Mouse (Mus musculus): ENCODE data around the gene Nup98. TPM values are rescaled to one million over a fixed set of nuclear protein-coding genes. Genes with fewer than 3 reads are reported as not detected.

Nup98 gene
- polyA plus RNA-seq, 1 experiment from 2014 or later, result 31.8 TPM

GRCm38 (mm10) chr7:102246956-102247797 lies 37.2 kb upstream of the Nup98 start:
- Histone ChIP-seq H3K4me1 (peaks cover 45% of the 10 kb centered on the region), H3K4me2 (replicated peaks) (peak overlapping the region; percentile 79), H3K9ac (0 out of 2 replicates have a peak overlapping the region, but pooled peaks have one; percentile 9), H3K9me3 (replicated peaks) (no peaks in the 10 kb centered on the region), H3K36me3 (0 out of 2 replicates have a peak, but pooled peaks cover 10% of the 10 kb centered on the region), H3K4me3 (replicated peaks) (no peak overlapping the region; the same call in 1 of the 2 replicates), H3K27ac (replicated peaks) (no peak overlapping the region), H3K27me3 (no peaks in the 10 kb centered on the region)
- 42% methylated on average over 12 of the region's 12 CpGs for WGBS
- ATAC-seq (ENCODE audit: insufficient number of reproducible peaks, low FRiP score, low TSS enrichment, low read depth), result no peak

GRCm38 (mm10) chr7:102246265-102246664 lies 36.3 kb upstream of the Nup98 start:
- H3K4me3 ChIP-seq (replicated peaks), result no peak overlapping the region

GRCm38 (mm10) chr7:102245775-102246174 lies 35.8 kb upstream of the Nup98 start:
- Histone ChIP-seq H3K9me3 (replicated peaks) (no peaks in the 10 kb centered on the region), H3K27ac (replicated peaks) (0 out of 2 replicates have a peak overlapping the region, but pooled peaks have one; percentile 23), H3K9ac (no peak overlapping the region), H3K4me2 (replicated peaks) (no peak overlapping the region), H3K36me3 (peaks cover 16% of the 10 kb centered on the region; the same call in 1 of the 2 replicates), H3K4me3 (replicated peaks) (no peak overlapping the region), H3K27me3 (no peaks in the 10 kb centered on the region), H3K4me1 (peaks cover 39% of the 10 kb centered on the region)
- WGBS, result 19% methylated on average over 1 of the region's 1 CpGs
- ATAC-seq (ENCODE audit: insufficient number of reproducible peaks, low FRiP score, low TSS enrichment, low read depth), result no peak

More at GRCm38 (mm10) chr7:102246265-102246664, 36.3 kb upstream of the Nup98 start:
- H3K9me3 ChIP-seq (replicated peaks), result no peaks in the 10 kb centered on the region
- H3K27ac ChIP-seq (replicated peaks), result 0 out of 2 replicates have a peak overlapping the region, but pooled peaks have one; percentile 23
- 0 out of 2 replicates have a peak, but pooled peaks cover 11% of the 10 kb centered on the region for H3K36me3 ChIP-seq
- 43% methylated on average over 6 of the region's 6 CpGs for WGBS
- H3K27me3 ChIP-seq, result no peaks in the 10 kb centered on the region
- no peak for ATAC-seq (ENCODE audit: insufficient number of reproducible peaks, low FRiP score, low TSS enrichment, low read depth)
- no peak overlapping the region for H3K9ac ChIP-seq
- no peak overlapping the region for H3K4me2 ChIP-seq (replicated peaks)
- peaks cover 44% of the 10 kb centered on the region for H3K4me1 ChIP-seq

GRCm38 (mm10) chr7:102244782-102245535 lies 35.0 kb upstream of the Nup98 start:
- no peaks in the 10 kb centered on the region for H3K9me3 ChIP-seq (replicated peaks)
- peaks cover 24% of the 10 kb centered on the region for H3K36me3 ChIP-seq
- no peak overlapping the region for H3K4me3 ChIP-seq (replicated peaks)
- no peak overlapping the region for H3K9ac ChIP-seq
- H3K27me3 ChIP-seq, result no peaks in the 10 kb centered on the region
- WGBS, result 90% methylated on average over 3 of the region's 3 CpGs
- peaks cover 39% of the 10 kb centered on the region for H3K4me1 ChIP-seq
- H3K27ac ChIP-seq (replicated peaks), result 0 out of 2 replicates have a peak overlapping the region, but pooled peaks have one; percentile 17
- ATAC-seq (ENCODE audit: insufficient number of reproducible peaks, low FRiP score, low TSS enrichment, low read depth), result no peak
- no peak overlapping the region for H3K4me2 ChIP-seq (replicated peaks)

- ATAC-seq (ENCODE audit: insufficient number of reproducible peaks, low FRiP score, low TSS enrichment, low read depth), result no peak
- 61% methylated on average over 2 of the region's 2 CpGs for WGBS
- H3K4me1 ChIP-seq, result peaks cover 36% of the 10 kb centered on the region
These were observed 33.9 kb upstream of the Nup98 start for GRCm38 (mm10) chr7:102243870-102244269.

GRCm38 (mm10) chr7:102242917-102243316 lies 32.9 kb upstream of the Nup98 start:
- Histone ChIP-seq H3K4me3 (replicated peaks) (no peak overlapping the region), H3K9me3 (replicated peaks) (no peaks in the 10 kb centered on the region), H3K4me1 (peaks cover 26% of the 10 kb centered on the region), H3K9ac (no peak overlapping the region), H3K27me3 (no peaks in the 10 kb centered on the region), H3K36me3 (peaks cover 44% of the 10 kb centered on the region), H3K27ac (replicated peaks) (no peak overlapping the region), H3K4me2 (replicated peaks) (no peak overlapping the region)
- WGBS, result 84% methylated on average over 3 of the region's 3 CpGs
- ATAC-seq (ENCODE audit: insufficient number of reproducible peaks, low FRiP score, low TSS enrichment, low read depth), result no peak

More at GRCm38 (mm10) chr7:102243870-102244269, 33.9 kb upstream of the Nup98 start:
- Histone ChIP-seq H3K4me3 (replicated peaks) (no peak overlapping the region), H3K4me2 (replicated peaks) (no peak overlapping the region), H3K27me3 (no peaks in the 10 kb centered on the region), H3K36me3 (peaks cover 35% of the 10 kb centered on the region), H3K9ac (no peak overlapping the region), H3K9me3 (replicated peaks) (no peaks in the 10 kb centered on the region), H3K27ac (replicated peaks) (0 out of 2 replicates have a peak overlapping the region, but pooled peaks have one; percentile 4)

GRCm38 (mm10) chr7:102242371-102242770 lies 32.4 kb upstream of the Nup98 start:
- Histone ChIP-seq H3K9me3 (replicated peaks) (no peaks in the 10 kb centered on the region), H3K27me3 (no peaks in the 10 kb centered on the region)
- 69% methylated on average over 5 of the region's 5 CpGs for WGBS

GRCm38 (mm10) chr7:102239591-102239990 lies 29.6 kb upstream of the Nup98 start:
- no peaks in the 10 kb centered on the region for H3K27me3 ChIP-seq
- peaks cover 3% of the 10 kb centered on the region; the same call in 1 of the 2 replicates for H3K4me1 ChIP-seq
- H3K27ac ChIP-seq (replicated peaks), result no peak overlapping the region
- 91% methylated on average over 16 of the region's 16 CpGs for WGBS
- no peak overlapping the region for H3K9ac ChIP-seq
- H3K4me3 ChIP-seq (replicated peaks), result no peak overlapping the region
- H3K9me3 ChIP-seq (replicated peaks), result no peaks in the 10 kb centered on the region
- H3K4me2 ChIP-seq (replicated peaks), result no peak overlapping the region
- no peak; the same call in 1 of the 2 replicates for ATAC-seq (ENCODE audit: insufficient number of reproducible peaks, low FRiP score, low TSS enrichment, low read depth)
- peaks cover 74% of the 10 kb centered on the region for H3K36me3 ChIP-seq

More at GRCm38 (mm10) chr7:102242371-102242770, 32.4 kb upstream of the Nup98 start:
- peaks cover 50% of the 10 kb centered on the region for H3K36me3 ChIP-seq
- no peak overlapping the region for H3K4me3 ChIP-seq (replicated peaks)
- peaks cover 21% of the 10 kb centered on the region for H3K4me1 ChIP-seq
- no peak overlapping the region for H3K4me2 ChIP-seq (replicated peaks)
- H3K9ac ChIP-seq, result no peak overlapping the region
- ATAC-seq (ENCODE audit: insufficient number of reproducible peaks, low FRiP score, low TSS enrichment, low read depth), result no peak
- no peak overlapping the region for H3K27ac ChIP-seq (replicated peaks)

- Histone ChIP-seq H3K27ac (replicated peaks) (no peak overlapping the region), H3K27me3 (no peaks in the 10 kb centered on the region), H3K4me1 (no peaks in the 10 kb centered on the region), H3K36me3 (peaks cover 74% of the 10 kb centered on the region), H3K9ac (no peak overlapping the region), H3K9me3 (replicated peaks) (no peaks in the 10 kb centered on the region), H3K4me3 (replicated peaks) (no peak overlapping the region), H3K4me2 (replicated peaks) (no peak overlapping the region)
- 71% methylated on average over 8 of the region's 8 CpGs for WGBS
- no peak for ATAC-seq (ENCODE audit: insufficient number of reproducible peaks, low FRiP score, low TSS enrichment, low read depth)
These were observed 28.8 kb upstream of the Nup98 start for GRCm38 (mm10) chr7:102238686-102239286.

- no peak overlapping the region for H3K4me3 ChIP-seq (replicated peaks)
- H3K27me3 ChIP-seq, result no peaks in the 10 kb centered on the region
- no peak overlapping the region for H3K27ac ChIP-seq (replicated peaks)
- H3K4me1 ChIP-seq, result no peaks in the 10 kb centered on the region
- peaks cover 49% of the 10 kb centered on the region for H3K36me3 ChIP-seq
- no peak overlapping the region for H3K9ac ChIP-seq
- no peak overlapping the region for H3K4me2 ChIP-seq (replicated peaks)
- ATAC-seq (ENCODE audit: insufficient number of reproducible peaks, low FRiP score, low TSS enrichment, low read depth), result no peak
- no peaks in the 10 kb centered on the region for H3K9me3 ChIP-seq (replicated peaks)
- WGBS, result 69% methylated on average over 4 of the region's 4 CpGs
These were observed 23.1 kb upstream of the Nup98 start for GRCm38 (mm10) chr7:102233059-102233458.

- H3K4me2 ChIP-seq (replicated peaks), result no peak overlapping the region
- no peaks in the 10 kb centered on the region for H3K4me1 ChIP-seq
- no peaks in the 10 kb centered on the region for H3K27me3 ChIP-seq
- no peaks in the 10 kb centered on the region for H3K9me3 ChIP-seq (replicated peaks)
- H3K4me3 ChIP-seq (replicated peaks), result no peak overlapping the region
- H3K36me3 ChIP-seq, result peaks cover 26% of the 10 kb centered on the region
- H3K9ac ChIP-seq, result no peak overlapping the region
- WGBS, result 90% methylated on average over 6 of the region's 6 CpGs
- no peak for ATAC-seq (ENCODE audit: insufficient number of reproducible peaks, low FRiP score, low TSS enrichment, low read depth)
- no peak overlapping the region for H3K27ac ChIP-seq (replicated peaks)
These were observed 19.8 kb upstream of the Nup98 start for GRCm38 (mm10) chr7:102229814-102230213.
